8 mouse cellular contexts compared by ENCODE assay signal in genomic region chr4:150030449-150031233, GRCm38 (mm10). TPM values are rescaled to one million over a fixed set of nuclear protein-coding genes. Genes with fewer than 3 reads are reported as not detected.
DNase-seq lines count a peak whose midpoint lies in the region; ATAC-seq and TF ChIP-seq lines count a peak whose summit lies in the region.

No protein-coding gene starts in this region.

- DNase-seq in liver, adult 2 months (ENCODE audit: extremely low read depth, low read depth, low spot score), result no peak
- DNase-seq in liver, result no peak
- DNase-seq in adrenal gland, postnatal 14 days, result peak; percentile 45
- DNase-seq in embryonic facial prominence, embryonic 14.5 days (ENCODE audit: low spot score), result no peak
- DNase-seq in intestine, embryonic 14.5 days (ENCODE audit: low spot score), result peak; percentile 77
- no peak for DNase-seq in ovary, postnatal 14 days (ENCODE audit: low spot score)

- H3K79me2 ChIP-seq in liver, adult 2 months (ENCODE audit: control insufficient read depth, insufficient read depth, low read length), result no peaks in the 10 kb centered on the region
- no peaks in the 10 kb centered on the region for H3K79me2 ChIP-seq in macrophage (ENCODE audit: inconsistent target)

- no peak overlapping the region for H3K27ac ChIP-seq in liver, adult 2 months (replicated peaks; ENCODE audit: insufficient read depth, low read depth, low read length)
- no peak overlapping the region for H3K27ac ChIP-seq in embryonic facial prominence, embryonic 14.5 days (replicated peaks; ENCODE audit: low read depth, low read length)
- H3K27ac ChIP-seq in intestine, embryonic 14.5 days (ENCODE audit: low read depth), result no peak overlapping the region
- no peak overlapping the region for H3K27ac ChIP-seq in macrophage
- H3K27ac ChIP-seq in small intestine, adult 2 months (ENCODE audit: insufficient read depth, low read depth, low read length), result no peak overlapping the region

- H3K4me2 ChIP-seq in embryonic facial prominence, embryonic 14.5 days (ENCODE audit: low read depth, low read length), result peak overlapping the region; percentile 93
- H3K4me2 ChIP-seq in intestine, embryonic 14.5 days (ENCODE audit: low read length), result peak overlapping the region; percentile 66

- no peak for ATAC-seq in embryonic facial prominence, embryonic 14.5 days (ENCODE audit: low read depth)
- ATAC-seq in intestine, embryonic 14.5 days (replicated peaks; ENCODE audit: low FRiP score, low TSS enrichment, low read depth), result no peak

- no peak for TF ChIP-seq POLR2A in liver, adult 2 months (IDR thresholded peaks at IDR 0.05; ENCODE audit: extremely low read depth, insufficient read depth, low read length)
- TF ChIP-seq POLR2A in small intestine, adult 2 months (IDR thresholded peaks at IDR 0.05; ENCODE audit: low read depth, low read length), result no peak

- TF ChIP-seq CTCF in liver, adult 2 months (IDR thresholded peaks at IDR 0.05; ENCODE audit: low read depth, low read length), result no peak
- TF ChIP-seq CTCF in small intestine, adult 2 months (IDR thresholded peaks at IDR 0.05; ENCODE audit: extremely low read depth, insufficient read length, insufficient replicate concordance, low read depth, low read length), result no peak

- no peaks in the 10 kb centered on the region for H3K9me3 ChIP-seq in embryonic facial prominence, embryonic 14.5 days (ENCODE audit: control insufficient read depth, low read length)
- no peaks in the 10 kb centered on the region for H3K9me3 ChIP-seq in intestine, embryonic 14.5 days (ENCODE audit: control insufficient read depth, low read length)

- no peaks in the 10 kb centered on the region for H3K27me3 ChIP-seq in liver, adult 2 months (ENCODE audit: control insufficient read depth, insufficient read depth, low read length)
- H3K27me3 ChIP-seq in embryonic facial prominence, embryonic 14.5 days (replicated peaks; ENCODE audit: control insufficient read depth, insufficient read depth, low read length), result peaks cover 82% of the 10 kb centered on the region
- H3K27me3 ChIP-seq in intestine, embryonic 14.5 days (replicated peaks; ENCODE audit: control insufficient read depth, insufficient read depth, low read length), result peaks cover 63% of the 10 kb centered on the region
- peaks cover 22% of the 10 kb centered on the region for H3K27me3 ChIP-seq in small intestine, adult 2 months (ENCODE audit: control insufficient read depth, insufficient read depth, low read length)

- WGBS in liver, adult 2 months, result under 1% methylated on average over 28 of the region's 28 CpGs
- under 1% methylated on average over 28 of the region's 28 CpGs for WGBS in embryonic facial prominence, embryonic 14.5 days
- under 1% methylated on average over 28 of the region's 28 CpGs for WGBS in intestine, embryonic 14.5 days
- WGBS in macrophage (ENCODE audit: missing documents), result 1% methylated on average over 28 of the region's 28 CpGs
- under 1% methylated on average over 28 of the region's 28 CpGs for WGBS in small intestine, adult 2 months

- H3K36me3 ChIP-seq in liver, adult 2 months (ENCODE audit: control insufficient read depth, insufficient read depth, low read length), result no peaks in the 10 kb centered on the region
- H3K36me3 ChIP-seq in embryonic facial prominence, embryonic 14.5 days (ENCODE audit: control insufficient read depth, insufficient read depth, low read length), result no peaks in the 10 kb centered on the region
- H3K36me3 ChIP-seq in intestine, embryonic 14.5 days (ENCODE audit: control insufficient read depth, insufficient read depth, low read length), result no peaks in the 10 kb centered on the region
- H3K36me3 ChIP-seq in macrophage (ENCODE audit: inconsistent target), result no peaks in the 10 kb centered on the region
- no peaks in the 10 kb centered on the region for H3K36me3 ChIP-seq in small intestine, adult 2 months (ENCODE audit: control insufficient read depth, insufficient read depth, low read length)

- peak overlapping the region; percentile 63 for H3K4me3 ChIP-seq in liver, adult 2 months (ENCODE audit: insufficient read depth, low read depth, low read length)
- peak overlapping the region; percentile 51 for H3K4me3 ChIP-seq in embryonic facial prominence, embryonic 14.5 days (ENCODE audit: low read depth, low read length)
- peak overlapping the region; percentile 35 for H3K4me3 ChIP-seq in intestine, embryonic 14.5 days (ENCODE audit: low read depth, low read length)
- peak overlapping the region; percentile 49 for H3K4me3 ChIP-seq in macrophage (ENCODE audit: inconsistent target)
- H3K4me3 ChIP-seq in small intestine, adult 2 months (ENCODE audit: low read depth, low read length), result peak overlapping the region; percentile 64

- H3K9ac ChIP-seq in liver, adult 2 months (ENCODE audit: low read depth, low read length), result peak overlapping the region; percentile 22
- H3K9ac ChIP-seq in embryonic facial prominence, embryonic 14.5 days (ENCODE audit: low read depth, low read length), result peak overlapping the region; percentile 54
- no peak overlapping the region for H3K9ac ChIP-seq in intestine, embryonic 14.5 days (ENCODE audit: low read length)

- H3K4me1 ChIP-seq in liver, adult 2 months (ENCODE audit: control insufficient read depth, insufficient read depth, low read length), result peaks cover 7% of the 10 kb centered on the region
- H3K4me1 ChIP-seq in embryonic facial prominence, embryonic 14.5 days (ENCODE audit: control insufficient read depth, insufficient read depth, low read length), result peaks cover 17% of the 10 kb centered on the region
- peaks cover 3% of the 10 kb centered on the region; the same call in 1 of the 2 replicates for H3K4me1 ChIP-seq in intestine, embryonic 14.5 days (replicated peaks; ENCODE audit: control insufficient read depth, insufficient read depth, low read length)
- peaks cover 7% of the 10 kb centered on the region for H3K4me1 ChIP-seq in small intestine, adult 2 months (ENCODE audit: control insufficient read depth, insufficient read depth, insufficient read length, low read length)

RNA-seq across cellular contexts. Expression of gene H6pd, which starts 21.8 kb away (rescaled TPM):
- 121 and 187 TPM in 2 replicates for total RNA-seq in liver, adult 2 months (2014; rRNA removed)
- polyA plus RNA-seq in liver, adult 2 months (2012; rRNA removed), result 183 and 205 TPM in 2 replicates
- 115 and 132 TPM in 2 replicates for total RNA-seq in adrenal gland, postnatal 14 days (2021)
- 14.1 and 14.7 TPM in 2 replicates for polyA plus RNA-seq in embryonic facial prominence, embryonic 14.5 days (2014; fragmentation: Nextera tagmentation; extraction: Ambion mirVana)
- 11.9 and 14.0 TPM in 2 replicates for polyA plus RNA-seq in intestine, embryonic 14.5 days (2014; fragmentation: Nextera tagmentation; extraction: Ambion mirVana)
- 10 to 100 TPM in 10 of 26 experiments, 1 to 10 TPM in 16; 1.4 to 23.8 (median 6.3) TPM for total RNA-seq in macrophage (2018; cell fraction: chromatin; rRNA removed)
- 10 to 100 TPM; 11.4 to 32.2 (median 18.9) TPM for total RNA-seq in macrophage (2018; cell fraction: cytosol; rRNA removed)
- 10 to 100 TPM in 25 of 26 experiments, 1 to 10 TPM in 1; 7.6 to 43.4 (median 25.0) TPM for total RNA-seq in macrophage (2018; cell fraction: nucleus; rRNA removed)
- 19.3 to 30.3 TPM (median 22.0 TPM) in 3 replicates for polyA plus RNA-seq in macrophage (2018)
- 17.7 and 22.0 TPM in 2 replicates for polyA plus RNA-seq in small intestine, adult 2 months (2012; rRNA removed)

RNA-seq across cellular contexts. Expression of gene Gpr157, which starts 56.5 kb away (rescaled TPM):
- 1.6 and 2.0 TPM in 2 replicates for total RNA-seq in liver, adult 2 months (2014; rRNA removed)
- polyA plus RNA-seq in liver, adult 2 months (2012; rRNA removed), result 1.4 and 2.0 TPM in 2 replicates
- 1.3 and 2.3 TPM in 2 replicates for total RNA-seq in adrenal gland, postnatal 14 days (2021)
- polyA plus RNA-seq in embryonic facial prominence, embryonic 14.5 days (2014; fragmentation: Nextera tagmentation; extraction: Ambion mirVana), result 0.50 and 0.58 TPM in 2 replicates
- 0.42 and 0.44 TPM in 2 replicates for polyA plus RNA-seq in intestine, embryonic 14.5 days (2014; fragmentation: Nextera tagmentation; extraction: Ambion mirVana)
- total RNA-seq in macrophage (2018; cell fraction: chromatin; rRNA removed), result 10 to 100 TPM in 12 of 26 experiments, 1 to 10 TPM in 14; 2.1 to 31.4 (median 9.7) TPM
- 10 to 100 TPM in 24 of 26 experiments, 1 to 10 TPM in 2; 7.8 to 45.0 (median 25.9) TPM for total RNA-seq in macrophage (2018; cell fraction: cytosol; rRNA removed)
- total RNA-seq in macrophage (2018; cell fraction: nucleus; rRNA removed), result 10 to 100 TPM in 23 of 26 experiments, 1 to 10 TPM in 3; 4.7 to 51.1 (median 21.1) TPM
- 14.0 to 24.4 TPM (median 22.6 TPM) in 3 replicates for polyA plus RNA-seq in macrophage (2018)
- polyA plus RNA-seq in small intestine, adult 2 months (2012; rRNA removed), result 2.6 and 3.5 TPM in 2 replicates

Comparison
In these comparisons a context has a peak if more than half of its experiments do, and no peak if none do; other contexts are left out.
1. DNase-seq: peak in adrenal gland, postnatal 14 days (single experiment) and intestine, embryonic 14.5 days (single experiment); none in liver, adult 2 months (single experiment), liver (single experiment), embryonic facial prominence, embryonic 14.5 days (single experiment) and ovary, postnatal 14 days (single experiment).
2. Peak in every context shown above with its lines, with median percentiles within 50 percentile points of each other: H3K4me3 ChIP-seq.